Mouse (Mus musculus): Measurements from ENCODE around the gene Hhip. TPM values are rescaled to one million over a fixed set of nuclear protein-coding genes. Genes with fewer than 3 reads are reported as not detected.

Gene Hhip
- polyA plus RNA-seq, 2 experiments = 8.8 to 18.3 TPM

- H3K36me3 ChIP-seq (ENCODE audit: control insufficient read depth, insufficient read depth, low read length) = no peaks in the 10 kb centered on the region
- ATAC-seq (ENCODE audit: low FRiP score, low read depth) (no peak), DNase-seq (ENCODE audit: low spot score) (no peak)
- 52% methylated on average over 7 of the region's 7 CpGs for WGBS
- no peak for TF ChIP-seq POLR2A (IDR thresholded peaks at IDR 0.05; ENCODE audit: borderline replicate concordance, extremely low read depth, insufficient read depth, insufficient read length)
- H3K4me1 ChIP-seq (ENCODE audit: control insufficient read depth, insufficient read depth, low read length) = no peaks in the 10 kb centered on the region
- H3K27me3 ChIP-seq (ENCODE audit: control insufficient read depth, insufficient read depth, low read length) = no peaks in the 10 kb centered on the region
- H3K4me2 ChIP-seq (replicated peaks; ENCODE audit: low read depth, low read length, severe bottlenecking) = no peak overlapping the region
- H3K27ac ChIP-seq (replicated peaks; ENCODE audit: low read depth, low read length) = no peak overlapping the region
- no peak overlapping the region for H3K9ac ChIP-seq (ENCODE audit: low read depth, low read length, severe bottlenecking)
- H3K9me3 ChIP-seq (ENCODE audit: control insufficient read depth, low read length) = no peaks in the 10 kb centered on the region
- H3K4me3 ChIP-seq (replicated peaks; ENCODE audit: low read length) = no peak overlapping the region
Observed at GRCm38 (mm10) chr8:79935793-79936192, 122.0 kb downstream of the Hhip start.

DNA sequence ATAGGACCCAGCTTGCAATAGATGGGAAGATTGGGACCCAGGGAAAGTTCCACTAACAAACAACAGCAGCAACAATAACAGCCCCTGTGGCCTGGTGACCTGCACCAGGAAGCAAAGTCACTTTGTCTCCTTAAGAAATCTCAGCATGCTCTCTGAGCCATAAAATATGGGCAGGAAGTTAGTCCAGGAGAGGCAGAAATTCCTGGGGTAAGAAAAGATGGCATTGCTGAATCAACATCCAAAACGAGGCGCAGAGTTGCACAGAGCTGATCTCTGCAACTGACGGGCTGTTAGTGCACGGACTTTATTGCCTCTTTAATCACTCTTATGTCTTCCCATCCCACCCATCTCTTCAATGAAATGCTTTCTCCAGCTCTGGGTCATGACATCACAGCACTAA lies 128.6 kb downstream of the Hhip start:
- ATAC-seq (ENCODE audit: low FRiP score, low read depth) = no peak
- 17% methylated on average over 4 of the region's 4 CpGs for WGBS
- Histone ChIP-seq H3K36me3 (ENCODE audit: control insufficient read depth, insufficient read depth, low read length) (no peaks in the 10 kb centered on the region), H3K4me3 (replicated peaks; ENCODE audit: low read length) (no peak overlapping the region), H3K4me1 (ENCODE audit: control insufficient read depth, insufficient read depth, low read length) (peaks cover 10% of the 10 kb centered on the region), H3K9me3 (ENCODE audit: control insufficient read depth, low read length) (no peaks in the 10 kb centered on the region), H3K9ac (ENCODE audit: low read depth, low read length, severe bottlenecking) (no peak overlapping the region), H3K27me3 (ENCODE audit: control insufficient read depth, insufficient read depth, low read length) (no peaks in the 10 kb centered on the region), H3K27ac (replicated peaks; ENCODE audit: low read depth, low read length) (0 out of 2 replicates have a peak overlapping the region, but pooled peaks have one; percentile 9), H3K4me2 (replicated peaks; ENCODE audit: low read depth, low read length, severe bottlenecking) (no peak overlapping the region)
- no peak for TF ChIP-seq POLR2A (IDR thresholded peaks at IDR 0.05; ENCODE audit: borderline replicate concordance, extremely low read depth, insufficient read depth, insufficient read length)
- no peak for DNase-seq (ENCODE audit: low spot score)

DNA sequence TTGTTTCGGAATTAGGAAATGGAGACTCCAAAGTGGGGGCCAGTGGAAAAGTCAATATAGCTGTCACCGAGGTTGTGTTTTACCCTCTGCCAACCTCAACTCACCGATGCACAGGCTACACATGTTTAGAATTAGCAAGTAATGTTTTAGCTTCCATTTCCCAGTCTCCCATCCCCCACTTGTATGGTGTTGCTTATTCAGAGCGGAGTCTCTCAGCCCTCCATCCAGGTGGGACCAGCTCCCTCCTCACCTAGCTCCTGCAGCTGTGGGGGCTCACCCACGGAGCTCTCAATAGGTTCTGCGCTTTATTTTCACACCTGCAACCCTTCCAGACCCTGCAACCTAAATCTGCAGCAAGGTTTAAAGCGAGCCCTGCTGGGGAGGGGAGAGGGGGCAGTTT lies 140.6 kb downstream of the Hhip start:
- Histone ChIP-seq H3K27ac (replicated peaks; ENCODE audit: low read depth, low read length) (no peak overlapping the region), H3K9me3 (ENCODE audit: control insufficient read depth, low read length) (no peaks in the 10 kb centered on the region), H3K4me3 (replicated peaks; ENCODE audit: low read length) (no peak overlapping the region), H3K36me3 (ENCODE audit: control insufficient read depth, insufficient read depth, low read length) (no peaks in the 10 kb centered on the region), H3K9ac (ENCODE audit: low read depth, low read length, severe bottlenecking) (no peak overlapping the region), H3K4me1 (ENCODE audit: control insufficient read depth, insufficient read depth, low read length) (peaks cover 13% of the 10 kb centered on the region), H3K4me2 (replicated peaks; ENCODE audit: low read depth, low read length, severe bottlenecking) (peak overlapping the region; percentile 6; the same call in 1 of the 2 replicates), H3K27me3 (ENCODE audit: control insufficient read depth, insufficient read depth, low read length) (no peaks in the 10 kb centered on the region)
- TF ChIP-seq POLR2A (IDR thresholded peaks at IDR 0.05; ENCODE audit: borderline replicate concordance, extremely low read depth, insufficient read depth, insufficient read length) = no peak
- DNase-seq (ENCODE audit: low spot score) (peak; percentile 25), ATAC-seq (ENCODE audit: low FRiP score, low read depth) (peak; percentile 37; the same call in 1 of the 2 replicates)
- WGBS = 23% methylated on average over 7 of the region's 7 CpGs

Data from limb, embryonic 14.5 days (tissue).